Mouse (Mus musculus) regulatory T cell (primary cell): Measurements from ENCODE around the gene Card10.

Source experiments
- in situ Hi-C: fragments of 300-600 bp; cut with MboI, MseI; formaldehyde crosslinking; loops from one replicate; pipeline ENCODE4 v1.15.1; 2025; ENCODE audit warnings: high pct_unique_total_duplicates

The Card10 gene

GRCm38 (mm10) chr15:78801971-78802741 lies 686 bp downstream of the Card10 start:
- in situ Hi-C loops: no loop called here

DNA sequence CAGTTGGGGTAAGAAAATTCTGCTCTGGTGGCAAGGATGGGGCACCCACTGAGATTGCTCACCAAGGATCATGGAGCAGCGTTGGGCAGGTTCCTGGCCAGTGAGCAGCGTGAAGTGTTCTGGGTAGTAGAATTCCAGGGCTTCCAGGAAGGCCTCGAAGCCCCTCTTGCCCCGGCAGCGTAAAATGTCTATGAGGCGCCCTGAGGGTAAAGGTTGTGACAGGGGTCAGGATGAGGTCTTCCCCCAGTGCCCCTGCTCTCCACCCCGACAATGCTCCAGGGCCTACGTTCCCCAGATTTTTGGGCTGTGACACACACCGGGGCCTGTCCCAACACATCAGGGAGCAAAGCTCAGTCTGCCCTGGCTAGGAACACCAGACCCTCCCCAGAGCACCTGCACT lies 1.3 kb downstream of the Card10 start:
- in situ Hi-C loops: no loop called here

- in situ Hi-C loops: no loop called here
Observed at GRCm38 (mm10) chr15:78799029-78799428, 3.8 kb downstream of the Card10 start.

DNA sequence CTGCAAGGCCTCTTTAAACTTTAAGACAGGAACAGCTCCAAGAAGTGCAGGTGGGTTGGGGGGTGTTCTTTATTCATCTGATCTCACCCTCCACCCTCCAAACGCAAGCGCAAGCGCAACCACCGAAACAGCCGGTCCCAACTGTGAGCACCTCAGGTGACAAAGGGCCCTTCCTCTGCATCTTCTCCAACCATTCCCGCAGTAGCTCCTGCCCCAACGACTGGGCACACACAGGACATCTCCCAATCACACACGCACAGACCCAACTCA lies 5.8 kb downstream of the Card10 start:
- in situ Hi-C loops: no loop called here

DNA sequence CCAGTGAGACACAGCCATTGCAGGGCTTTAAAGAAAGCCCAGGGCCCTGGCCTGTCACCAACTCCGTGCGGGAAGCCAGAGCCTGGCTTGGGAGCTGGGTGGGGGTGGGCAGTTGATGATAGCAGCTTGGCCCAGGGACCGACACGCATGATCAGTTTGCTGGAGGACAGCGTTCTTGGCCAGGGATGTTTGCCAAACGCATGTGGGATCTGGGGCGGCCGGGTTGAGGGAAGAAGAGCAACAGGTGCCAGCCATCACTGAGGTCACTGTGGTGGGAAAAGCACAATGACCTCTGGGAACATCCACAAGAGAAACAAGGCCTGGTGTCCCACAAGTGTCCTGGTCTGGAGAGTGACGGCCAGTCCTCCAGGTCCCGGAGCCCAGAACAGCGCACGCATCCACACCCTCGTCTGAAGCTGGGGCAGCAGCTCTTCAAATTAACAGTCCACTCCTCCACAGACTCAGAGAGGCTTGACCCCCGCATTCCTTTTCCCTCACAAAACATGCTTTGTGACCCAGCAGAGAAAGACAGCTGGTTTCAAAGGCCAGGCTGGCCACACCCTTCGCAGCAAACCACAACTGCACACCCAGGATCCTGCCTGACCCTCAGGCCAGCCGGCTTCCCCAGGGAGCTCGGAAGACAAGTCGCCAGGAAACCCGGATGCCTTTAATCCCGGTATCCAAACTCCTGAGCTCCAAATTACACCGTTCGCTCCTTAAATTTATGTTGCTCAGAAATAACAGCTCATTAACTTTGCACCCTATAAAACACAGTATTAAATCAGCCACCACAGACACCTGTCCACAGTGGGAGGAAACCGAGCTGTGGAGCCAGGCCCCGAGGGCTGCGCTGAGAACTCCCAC lies 6.4 kb downstream of the Card10 start:
- in situ Hi-C loops: no loop called here

DNA sequence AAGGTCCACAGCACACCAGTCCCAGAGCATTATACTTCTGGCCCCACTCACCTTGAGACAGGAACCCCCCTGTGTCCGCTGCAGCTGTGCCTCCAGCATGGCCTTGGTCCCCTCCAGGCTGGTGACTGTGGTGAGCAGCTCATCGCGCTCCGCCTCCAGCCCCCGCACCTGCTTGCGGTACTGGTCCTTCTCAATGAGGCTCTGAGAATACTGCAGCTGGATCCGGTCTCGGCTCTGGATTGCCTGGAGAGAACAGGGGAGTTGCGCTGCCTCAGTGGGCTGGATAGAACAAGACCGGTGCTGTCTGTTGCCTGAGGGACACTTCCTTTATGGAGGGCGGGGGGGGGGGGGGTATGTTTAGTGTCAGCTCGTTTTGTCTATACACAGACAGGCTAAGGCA lies 11.9 kb downstream of the Card10 start:
- in situ Hi-C loops: no loop called here

GRCm38 (mm10) chr15:78790451-78790850 lies 12.4 kb downstream of the Card10 start:
- in situ Hi-C loops: no loop called here

DNA sequence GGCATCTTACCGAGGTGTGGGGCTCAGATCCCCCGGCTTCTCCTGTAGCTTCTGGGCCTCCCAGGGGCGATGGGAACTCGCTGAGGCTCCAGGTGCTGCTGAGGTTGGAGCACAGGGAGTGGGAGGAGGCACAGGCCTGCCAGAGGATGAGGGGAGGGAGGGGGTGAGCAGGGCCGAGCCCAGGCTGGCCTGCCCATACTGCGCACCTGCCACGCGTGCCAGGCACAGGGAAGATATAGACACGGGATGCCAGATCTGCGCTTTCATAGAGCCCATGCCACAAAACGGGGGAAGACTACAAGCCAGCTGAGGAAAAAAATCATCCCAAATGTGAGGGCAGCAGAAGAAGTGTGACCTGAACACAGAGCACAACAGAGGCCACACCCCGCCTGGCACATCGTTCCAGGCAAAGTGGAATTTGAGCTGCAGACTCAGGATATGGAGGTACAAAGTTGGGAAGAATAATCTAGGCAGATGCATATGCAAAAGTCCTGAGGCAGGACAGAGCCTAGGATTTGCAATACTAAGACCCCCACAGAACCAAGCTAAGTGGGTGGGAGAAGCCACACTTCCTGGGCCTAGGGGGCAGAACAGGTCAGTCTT lies 13.0 kb downstream of the Card10 start:
- in situ Hi-C loops: no loop called here

GRCm38 (mm10) chr15:78788042-78788441 lies 14.8 kb downstream of the Card10 start:
- in situ Hi-C loops: no loop called here

DNA sequence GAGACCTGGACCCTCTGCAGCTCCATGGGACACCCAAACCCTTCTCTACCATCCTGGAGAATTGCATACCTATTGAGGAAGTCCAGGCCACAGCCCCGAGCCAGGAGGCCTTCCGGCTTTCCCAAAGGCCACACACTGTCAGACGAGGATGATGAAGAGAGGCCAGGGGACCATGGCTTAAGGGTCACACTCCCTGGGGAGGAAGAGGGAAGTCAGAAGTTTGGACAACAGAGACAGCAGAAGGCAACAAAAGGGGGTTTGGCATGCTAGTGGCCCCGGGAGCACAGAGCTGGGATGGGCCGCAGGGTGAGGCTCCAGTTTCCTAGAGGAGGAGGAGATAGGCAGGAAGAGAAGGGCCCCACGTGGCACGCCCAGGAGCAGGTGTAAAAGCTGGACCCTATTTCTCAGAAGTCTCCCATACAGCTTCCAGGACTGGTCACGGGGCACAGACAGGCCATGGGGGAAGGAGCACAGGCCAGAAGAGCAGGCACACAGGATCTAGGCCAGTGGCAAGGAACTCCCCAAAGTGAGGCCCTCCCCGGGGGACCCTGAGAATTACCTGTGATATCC lies 15.5 kb downstream of the Card10 start:
- in situ Hi-C loops: no loop called here

GRCm38 (mm10) chr15:78786411-78786818 lies 16.4 kb downstream of the Card10 start:
- in situ Hi-C loops: no loop called here

GRCm38 (mm10) chr15:78785961-78786360 lies 16.9 kb downstream of the Card10 start:
- in situ Hi-C loops: no loop called here

DNA sequence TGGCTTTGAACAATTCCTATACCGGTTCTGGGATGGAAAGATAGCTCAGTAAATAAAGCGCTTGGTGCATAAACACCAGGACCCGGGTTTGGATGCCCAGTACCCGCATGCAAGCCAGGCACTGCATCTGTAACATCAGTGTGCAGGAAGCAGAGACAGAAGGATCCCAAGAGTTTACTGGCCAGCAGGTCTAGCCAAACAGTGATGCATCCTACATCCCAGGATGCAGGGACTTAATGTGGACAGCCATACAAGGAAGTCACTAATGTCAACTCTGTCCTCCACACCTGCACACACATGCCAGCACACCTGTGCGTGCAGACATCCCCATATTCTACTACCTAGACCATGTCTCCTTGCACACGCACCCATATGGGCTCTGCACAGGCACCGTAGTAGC lies 17.6 kb downstream of the Card10 start:
- in situ Hi-C loops: no loop called here

- in situ Hi-C loops: no loop called here
Observed at GRCm38 (mm10) chr15:78784520-78784919, 18.3 kb downstream of the Card10 start.

DNA sequence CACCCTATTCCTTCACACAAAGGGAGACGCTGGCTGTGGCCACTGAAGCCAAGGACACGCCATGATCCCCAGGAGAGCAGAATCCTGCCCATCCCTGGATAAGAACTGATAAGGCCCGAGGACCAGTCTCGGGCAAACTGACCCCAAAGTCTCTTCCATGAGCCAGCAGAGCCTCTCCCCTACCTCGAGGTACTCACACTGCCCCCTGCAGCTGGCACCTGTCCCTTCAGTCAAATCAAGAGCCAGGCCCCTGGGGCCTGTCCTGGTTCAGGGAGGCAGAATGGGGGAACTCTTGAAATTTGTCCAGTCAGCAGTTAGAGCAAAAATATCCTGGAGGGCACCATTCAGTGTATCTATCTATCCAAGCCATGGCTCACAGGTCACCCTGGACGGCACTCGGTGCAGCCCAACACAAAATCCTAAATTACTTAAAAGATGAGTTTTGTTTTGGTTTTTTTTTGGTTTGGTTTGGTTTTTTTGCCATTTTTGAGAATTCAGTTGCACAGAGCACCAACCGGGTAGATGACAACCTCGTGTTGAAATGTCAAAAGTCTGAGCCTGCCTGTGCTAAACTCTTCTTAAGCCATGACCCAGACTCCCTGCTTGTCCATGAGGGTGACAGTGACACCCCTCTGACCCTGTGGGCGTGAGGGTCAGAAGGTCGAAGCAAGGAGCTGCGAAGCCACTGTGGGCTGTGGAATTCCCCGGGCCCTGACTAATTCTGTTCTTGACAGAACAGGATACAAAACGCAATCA lies 20.3 kb downstream of the Card10 start:
- in situ Hi-C loops: no loop called here

GRCm38 (mm10) chr15:78780908-78781307 lies 21.9 kb downstream of the Card10 start:
- in situ Hi-C loops: no loop called here

DNA sequence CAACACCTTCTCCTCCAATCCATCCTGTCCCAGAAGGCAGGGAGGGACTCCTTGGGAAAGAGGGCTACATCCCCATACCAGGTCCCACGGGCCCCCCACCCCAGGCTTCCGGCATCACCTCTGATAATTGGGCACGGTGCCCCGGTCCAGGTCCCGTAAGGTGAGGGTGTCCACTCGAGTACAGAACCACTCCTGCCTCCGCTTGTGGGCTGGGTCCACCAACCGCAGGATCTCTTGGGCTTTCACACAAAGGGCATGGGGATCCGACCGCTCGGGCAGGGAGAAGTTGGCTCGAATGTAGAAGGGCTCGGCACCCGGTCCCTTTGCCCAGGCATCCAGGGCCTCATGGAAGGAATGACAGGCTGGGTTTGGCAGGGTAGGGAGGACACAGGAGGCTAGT lies 22.5 kb downstream of the Card10 start:
- in situ Hi-C loops: no loop called here

DNA sequence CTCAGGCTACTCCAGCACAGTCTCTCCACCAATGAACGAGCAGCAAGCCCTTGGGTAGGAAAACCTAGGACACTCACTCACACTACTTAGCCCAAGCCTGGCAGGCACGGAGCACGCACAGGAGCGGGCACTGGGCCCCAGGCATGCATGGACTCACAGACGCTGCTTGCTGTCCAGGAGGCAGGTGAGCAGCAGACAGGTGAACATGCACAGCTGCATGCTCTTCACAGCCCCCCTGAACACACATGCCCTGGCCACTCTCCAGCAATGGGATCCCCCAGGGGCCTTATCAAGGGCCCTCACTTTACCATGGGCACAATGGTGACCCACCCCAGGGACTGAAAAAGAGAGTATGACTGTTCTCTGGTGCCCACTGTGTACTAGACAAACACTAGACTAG lies 23.2 kb downstream of the Card10 start:
- in situ Hi-C loops: no loop called here

- in situ Hi-C loops: no loop called here
Observed at GRCm38 (mm10) chr15:78779253-78779652, 23.6 kb downstream of the Card10 start.

GRCm38 (mm10) chr15:78778077-78778870 lies 24.6 kb downstream of the Card10 start:
- in situ Hi-C loops: no loop called here

DNA sequence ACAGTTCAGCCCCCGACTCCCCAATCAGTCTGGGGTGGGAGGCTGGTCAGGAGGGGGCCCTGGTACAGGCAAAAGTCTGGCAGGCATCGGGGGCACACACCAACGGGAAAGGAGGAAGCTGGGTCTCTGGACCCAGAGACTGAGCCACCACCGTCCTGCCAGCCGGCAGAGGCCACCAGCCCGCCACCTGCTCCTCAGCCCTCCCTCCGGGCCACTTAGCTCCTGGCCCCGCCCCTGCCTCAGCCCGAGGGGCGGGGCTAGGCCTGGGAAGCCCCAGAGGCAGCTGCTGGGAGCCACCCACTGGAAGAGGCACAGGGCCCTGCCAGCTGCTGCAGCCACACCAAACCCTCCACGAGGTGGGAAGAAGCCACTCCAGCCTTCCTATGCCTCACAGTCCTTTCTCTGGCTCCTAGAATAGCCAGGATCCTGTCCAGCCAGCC lies 29.5 kb downstream of the Card10 start, which contains the start of gene Mfng:
Gene Mfng, minus strand, starts transcription at position 186 of the 440 bp plus-strand sequence.
- in situ Hi-C loops: no loop called here
